Mouse (Mus musculus): ENCODE data around the gene Scrt2. TPM values are rescaled to one million over a fixed set of nuclear protein-coding genes. Genes with fewer than 3 reads are reported as not detected.

Scrt2 gene
- polyA plus RNA-seq, 1 experiment from 2014 or later: 13.6 TPM

- Histone ChIP-seq H3K9me3 (ENCODE audit: control insufficient read depth, low read length) (no peaks in the 10 kb centered on the region), H3K4me2 (replicated peaks) (no peak overlapping the region), H3K4me3 (replicated peaks; ENCODE audit: low read length) (no peak overlapping the region), H3K27me3 (ENCODE audit: control insufficient read depth, insufficient read depth, low read length) (no peaks in the 10 kb centered on the region), H3K9ac (no peak overlapping the region), H3K27ac (no peak overlapping the region), H3K4me1 (replicated peaks; ENCODE audit: control insufficient read depth, insufficient read depth, low read length) (peaks cover 10% of the 10 kb centered on the region), H3K36me3 (replicated peaks; ENCODE audit: control insufficient read depth, insufficient read depth) (no peaks in the 10 kb centered on the region)
- no peak for ATAC-seq (ENCODE audit: low FRiP score)
- DNase-seq (ENCODE audit: low spot score): no peak
- WGBS: 73% methylated on average over 3 of the region's 3 CpGs
These were observed 4.0 kb upstream of the Scrt2 start for GRCm38 (mm10) chr2:152077337-152077736.

GRCm38 (mm10) chr2:152081641-152082448 is 516 bp downstream of the Scrt2 start:
- under 1% methylated on average over 69 of the region's 81 CpGs for WGBS
- Histone ChIP-seq H3K27me3 (ENCODE audit: control insufficient read depth, insufficient read depth, low read length) (no peaks in the 10 kb centered on the region), H3K4me3 (replicated peaks; ENCODE audit: low read length) (peak overlapping the region; percentile 90), H3K4me1 (replicated peaks; ENCODE audit: control insufficient read depth, insufficient read depth, low read length) (peaks cover 35% of the 10 kb centered on the region), H3K9me3 (ENCODE audit: control insufficient read depth, low read length) (no peaks in the 10 kb centered on the region), H3K27ac (peak overlapping the region; percentile 96), H3K9ac (peak overlapping the region; percentile 98), H3K4me2 (replicated peaks) (peak overlapping the region; percentile 78), H3K36me3 (replicated peaks; ENCODE audit: control insufficient read depth, insufficient read depth) (peaks cover 10% of the 10 kb centered on the region)
- DNase-seq (ENCODE audit: low spot score) (peak; percentile 78), ATAC-seq (ENCODE audit: low FRiP score) (peak; percentile 82)

- Histone ChIP-seq H3K4me1 (replicated peaks; ENCODE audit: control insufficient read depth, insufficient read depth, low read length) (peaks cover 41% of the 10 kb centered on the region), H3K4me3 (replicated peaks; ENCODE audit: low read length) (peak overlapping the region; percentile 90), H3K27ac (peak overlapping the region; percentile 96), H3K9me3 (ENCODE audit: control insufficient read depth, low read length) (no peaks in the 10 kb centered on the region), H3K27me3 (ENCODE audit: control insufficient read depth, insufficient read depth, low read length) (no peaks in the 10 kb centered on the region), H3K36me3 (replicated peaks; ENCODE audit: control insufficient read depth, insufficient read depth) (peaks cover 10% of the 10 kb centered on the region), H3K4me2 (replicated peaks) (peak overlapping the region; percentile 78), H3K9ac (peak overlapping the region; percentile 98)
- WGBS: 19% methylated on average over 7 of the region's 7 CpGs
- no peak for ATAC-seq (ENCODE audit: low FRiP score)
- no peak for DNase-seq (ENCODE audit: low spot score)
These were observed 1.3 kb downstream of the Scrt2 start for GRCm38 (mm10) chr2:152082456-152083285.

GRCm38 (mm10) chr2:152083411-152083810 is 2.1 kb downstream of the Scrt2 start:
- 43% methylated on average over 4 of the region's 4 CpGs for WGBS
- Histone ChIP-seq H3K4me3 (replicated peaks; ENCODE audit: low read length) (peak overlapping the region; percentile 90), H3K4me1 (replicated peaks; ENCODE audit: control insufficient read depth, insufficient read depth, low read length) (peaks cover 41% of the 10 kb centered on the region), H3K27ac (peak overlapping the region; percentile 56), H3K4me2 (replicated peaks) (peak overlapping the region; percentile 78), H3K36me3 (replicated peaks; ENCODE audit: control insufficient read depth, insufficient read depth) (peaks cover 17% of the 10 kb centered on the region), H3K9ac (peak overlapping the region; percentile 98), H3K27me3 (ENCODE audit: control insufficient read depth, insufficient read depth, low read length) (no peaks in the 10 kb centered on the region), H3K9me3 (ENCODE audit: control insufficient read depth, low read length) (no peaks in the 10 kb centered on the region)
- DNase-seq (ENCODE audit: low spot score) (no peak), ATAC-seq (ENCODE audit: low FRiP score) (no peak)

GRCm38 (mm10) chr2:152084298-152084697 is 3.0 kb downstream of the Scrt2 start:
- 14% methylated on average over 6 of the region's 6 CpGs for WGBS
- H3K4me1 ChIP-seq (replicated peaks; ENCODE audit: control insufficient read depth, insufficient read depth, low read length): peaks cover 38% of the 10 kb centered on the region

GRCm38 (mm10) chr2:152085414-152085813 is 4.1 kb downstream of the Scrt2 start:
- H3K4me1 ChIP-seq (replicated peaks; ENCODE audit: control insufficient read depth, insufficient read depth, low read length): peaks cover 31% of the 10 kb centered on the region
- 0 out of 2 replicates have a peak overlapping the region, but pooled peaks have one; percentile 56 for H3K27ac ChIP-seq
- 68% methylated on average over 6 of the region's 6 CpGs for whole genome bisulfite sequencing
- H3K9ac ChIP-seq: peak overlapping the region; percentile 98
- H3K36me3 ChIP-seq (replicated peaks; ENCODE audit: control insufficient read depth, insufficient read depth): peaks cover 36% of the 10 kb centered on the region
- H3K4me3 ChIP-seq (replicated peaks; ENCODE audit: low read length): peak overlapping the region; percentile 90
- no peaks in the 10 kb centered on the region for H3K9me3 ChIP-seq (ENCODE audit: control insufficient read depth, low read length)
- H3K27me3 ChIP-seq (ENCODE audit: control insufficient read depth, insufficient read depth, low read length): no peaks in the 10 kb centered on the region
- H3K4me2 ChIP-seq (replicated peaks): peak overlapping the region; percentile 78
- ATAC-seq (ENCODE audit: low FRiP score) (no peak), DNase-seq (ENCODE audit: low spot score) (no peak)

More at GRCm38 (mm10) chr2:152084298-152084697, 3.0 kb downstream of the Scrt2 start:
- peak overlapping the region; percentile 98 for H3K9ac ChIP-seq
- H3K9me3 ChIP-seq (ENCODE audit: control insufficient read depth, low read length): no peaks in the 10 kb centered on the region
- H3K27me3 ChIP-seq (ENCODE audit: control insufficient read depth, insufficient read depth, low read length): no peaks in the 10 kb centered on the region
- peak overlapping the region; percentile 78 for H3K4me2 ChIP-seq (replicated peaks)
- ATAC-seq (ENCODE audit: low FRiP score) (no peak), DNase-seq (ENCODE audit: low spot score) (no peak)
- peaks cover 26% of the 10 kb centered on the region for H3K36me3 ChIP-seq (replicated peaks; ENCODE audit: control insufficient read depth, insufficient read depth)
- H3K4me3 ChIP-seq (replicated peaks; ENCODE audit: low read length): peak overlapping the region; percentile 90
- peak overlapping the region; percentile 56 for H3K27ac ChIP-seq

GRCm38 (mm10) chr2:152086451-152086850 is 5.1 kb downstream of the Scrt2 start:
- H3K27me3 ChIP-seq (ENCODE audit: control insufficient read depth, insufficient read depth, low read length): no peaks in the 10 kb centered on the region
- no peak for DNase-seq (ENCODE audit: low spot score)
- H3K36me3 ChIP-seq (replicated peaks; ENCODE audit: control insufficient read depth, insufficient read depth): peaks cover 39% of the 10 kb centered on the region
- H3K9ac ChIP-seq: peak overlapping the region; percentile 48
- ATAC-seq (ENCODE audit: low FRiP score): no peak
- H3K4me3 ChIP-seq (replicated peaks; ENCODE audit: low read length): peak overlapping the region; percentile 11
- H3K9me3 ChIP-seq (ENCODE audit: control insufficient read depth, low read length): no peaks in the 10 kb centered on the region
- peaks cover 38% of the 10 kb centered on the region for H3K4me1 ChIP-seq (replicated peaks; ENCODE audit: control insufficient read depth, insufficient read depth, low read length)
- peak overlapping the region; percentile 78 for H3K4me2 ChIP-seq (replicated peaks)
- H3K27ac ChIP-seq: peak overlapping the region; percentile 30; the same call in 1 of the 2 replicates
- WGBS: 55% methylated on average over 6 of the region's 6 CpGs

GRCm38 (mm10) chr2:152087111-152087510 is 5.8 kb downstream of the Scrt2 start:
- Histone ChIP-seq H3K4me2 (replicated peaks) (peak overlapping the region; percentile 78), H3K9ac (peak overlapping the region; percentile 48), H3K4me3 (replicated peaks; ENCODE audit: low read length) (no peak overlapping the region; the same call in 1 of the 2 replicates), H3K36me3 (replicated peaks; ENCODE audit: control insufficient read depth, insufficient read depth) (peaks cover 39% of the 10 kb centered on the region), H3K9me3 (ENCODE audit: control insufficient read depth, low read length) (no peaks in the 10 kb centered on the region), H3K4me1 (replicated peaks; ENCODE audit: control insufficient read depth, insufficient read depth, low read length) (peaks cover 39% of the 10 kb centered on the region), H3K27ac (peak overlapping the region; percentile 30; the same call in 1 of the 2 replicates), H3K27me3 (ENCODE audit: control insufficient read depth, insufficient read depth, low read length) (no peaks in the 10 kb centered on the region)
- no peak for ATAC-seq (ENCODE audit: low FRiP score)
- WGBS: 67% methylated on average over 5 of the region's 5 CpGs
- DNase-seq (ENCODE audit: low spot score): no peak

- Histone ChIP-seq H3K27me3 (ENCODE audit: control insufficient read depth, insufficient read depth, low read length) (peaks cover 12% of the 10 kb centered on the region; the same call in 1 of the 2 replicates), H3K9me3 (ENCODE audit: control insufficient read depth, low read length) (no peaks in the 10 kb centered on the region), H3K9ac (no peak overlapping the region), H3K36me3 (replicated peaks; ENCODE audit: control insufficient read depth, insufficient read depth) (peaks cover 52% of the 10 kb centered on the region), H3K4me3 (replicated peaks; ENCODE audit: low read length) (no peak overlapping the region), H3K4me2 (replicated peaks) (no peak overlapping the region), H3K27ac (no peak overlapping the region), H3K4me1 (replicated peaks; ENCODE audit: control insufficient read depth, insufficient read depth, low read length) (peaks cover 44% of the 10 kb centered on the region)
- no peak for ATAC-seq (ENCODE audit: low FRiP score)
- DNase-seq (ENCODE audit: low spot score): peak; percentile 82
- 5% methylated on average over 4 of the region's 4 CpGs for WGBS
These were observed 7.7 kb downstream of the Scrt2 start for GRCm38 (mm10) chr2:152089078-152089477.
